Mouse (Mus musculus) embryonic facial prominence, embryonic 11.5 days (tissue): ENCODE results near the gene Hadh. TPM values are rescaled to one million over a fixed set of nuclear protein-coding genes. Genes with fewer than 3 reads are reported as not detected.

Experiments used
- ATAC-seq: fragments of 200-750 bp; cut with Nextera tagmentation; replicated peaks from 2 replicates; pipeline ENCODE4 v1.8.0; 2017; ENCODE audit warnings: low read depth; ENCODE audit not compliant: insufficient number of reproducible peaks, low FRiP score, low TSS enrichment
- DNase-seq: peaks from one replicate; pipeline ENCODE4 v3.0.0-alpha.2; 2015; ENCODE audit warnings: low spot score
- H3K27ac ChIP-seq: fragments of 300-500 bp; sonication (generic); replicated peaks from 2 replicates; pipeline ENCODE4 v1.5.1; 2014; ENCODE audit warnings: mild to moderate bottlenecking, low read depth, low read length, control low read depth
- H3K27me3 ChIP-seq: fragments of 300-500 bp; sonication (generic); 2 replicates; pipeline ENCODE4 v1.6.1; 2014; ENCODE audit warnings: mild to moderate bottlenecking, low read length, moderate library complexity, mixed read lengths; ENCODE audit not compliant: control insufficient read depth, insufficient read depth
- H3K36me3 ChIP-seq: fragments of 300-500 bp; sonication (generic); replicated peaks from 2 replicates; pipeline ENCODE4 v1.6.1; 2014; ENCODE audit warnings: low read depth, mild to moderate bottlenecking, low read length, moderate library complexity, mixed read lengths; ENCODE audit not compliant: control insufficient read depth, insufficient read depth
- H3K4me1 ChIP-seq: fragments of 300-500 bp; sonication (generic); 2 replicates; pipeline ENCODE4 v1.6.1; 2014; ENCODE audit warnings: low read length, mixed read lengths; ENCODE audit not compliant: control insufficient read depth, insufficient read depth
- H3K4me2 ChIP-seq: fragments of 300-500 bp; sonication (generic); 2 replicates; pipeline ENCODE4 v1.6.1; 2014; ENCODE audit warnings: low read depth, mild to moderate bottlenecking, control low read depth, low read length, moderate library complexity
- H3K4me3 ChIP-seq: fragments of 300-500 bp; sonication (generic); 2 replicates; pipeline ENCODE4 v1.5.1; 2014; ENCODE audit warnings: low read depth, low read length, control low read depth
- H3K9ac ChIP-seq: fragments of 300-500 bp; sonication (generic); replicated peaks from 2 replicates; pipeline ENCODE4 v1.6.1; 2014; ENCODE audit warnings: mild to moderate bottlenecking, control low read depth, low read length
- H3K9me3 ChIP-seq: fragments of 300-500 bp; sonication (generic); replicated peaks from 2 replicates; pipeline ENCODE4 v1.6.1; 2016; ENCODE audit warnings: mild to moderate bottlenecking, low read length, inconsistent platforms, mixed read lengths; ENCODE audit not compliant: control insufficient read depth
- WGBS: fragments of 180-500 bp; shearing (Covaris S2); extraction: QIAGEN DNeasy Blood & Tissue Kit; methylation state at CpG from one replicate; pipeline ENCODE4 v1.1.7; 2014; 5-methylcytosine and 5-hydroxymethylcytosine counted together
- polyA plus RNA-seq: library from polyadenylated mRNA; unstranded; fragments of >200 nt; fragmentation: Nextera tagmentation; extraction: Ambion mirVana; gene quantifications from 2 replicates; pipeline ENCODE4 v1.2.1, GENCODE M21; 2014

Gene Hadh
- polyA plus RNA-seq, result 107 and 116 TPM in 2 replicates

GRCm38 (mm10) chr3:131271559-131272373 lies at the start of gene Hadh:
Hadh (minus strand) TSS chr3:131272101.
- H3K27ac ChIP-seq, result peak within 1 kb of the TSS; percentile 43; the same call in 1 of the 2 replicates
- ATAC-seq, result peak; percentile 92

GRCm38 (mm10) chr3:131320184-131320583 lies 48.3 kb upstream of the Hadh start:
- Histone ChIP-seq H3K9me3 (no peaks in the 10 kb centered on the region), H3K4me3 (no peak overlapping the region), H3K27ac (no peak overlapping the region), H3K9ac (no peak overlapping the region), H3K36me3 (no peaks in the 10 kb centered on the region), H3K27me3 (no peaks in the 10 kb centered on the region), H3K4me1 (no peaks in the 10 kb centered on the region), H3K4me2 (no peak overlapping the region)
- ATAC-seq (no peak), DNase-seq (peak; percentile 88)
- 5% methylated on average over 3 of the region's 3 CpGs for WGBS

More at GRCm38 (mm10) chr3:131271559-131272373, at the start of gene Hadh:
- Histone ChIP-seq H3K36me3 (no peaks in the 10 kb centered on the region), H3K27me3 (no peaks in the 10 kb centered on the region), H3K9ac (peak within 1 kb of the TSS; percentile 70), H3K9me3 (no peaks in the 10 kb centered on the region), H3K4me2 (peak within 1 kb of the TSS; percentile 69), H3K4me3 (peak within 1 kb of the TSS; percentile 69), H3K4me1 (no peaks in the 10 kb centered on the region)
- under 1% methylated on average over 51 of the region's 54 CpGs for WGBS
- peak; percentile 92 for DNase-seq

- WGBS, result 53% methylated on average over 2 of the region's 2 CpGs
- no peaks in the 10 kb centered on the region for H3K36me3 ChIP-seq
- DNase-seq (no peak), ATAC-seq (no peak)
- H3K4me1 ChIP-seq, result no peaks in the 10 kb centered on the region
- H3K4me2 ChIP-seq, result no peak overlapping the region
- H3K4me3 ChIP-seq, result no peak overlapping the region
- no peaks in the 10 kb centered on the region for H3K9me3 ChIP-seq
- H3K27me3 ChIP-seq, result no peaks in the 10 kb centered on the region
- H3K9ac ChIP-seq, result no peak overlapping the region
- no peak overlapping the region for H3K27ac ChIP-seq
Measured at GRCm38 (mm10) chr3:131318211-131318610, 46.3 kb upstream of the Hadh start.

- DNase-seq, result no peak
- H3K9ac ChIP-seq, result no peak overlapping the region
- no peaks in the 10 kb centered on the region for H3K27me3 ChIP-seq
- ATAC-seq, result no peak
- H3K4me2 ChIP-seq, result no peak overlapping the region
- no peak overlapping the region for H3K27ac ChIP-seq
- no peaks in the 10 kb centered on the region for H3K36me3 ChIP-seq
- H3K4me1 ChIP-seq, result no peaks in the 10 kb centered on the region
- WGBS, result 67% methylated on average over 1 of the region's 1 CpGs
- no peaks in the 10 kb centered on the region for H3K9me3 ChIP-seq
- no peak overlapping the region for H3K4me3 ChIP-seq
Measured at GRCm38 (mm10) chr3:131317126-131317525, 45.2 kb upstream of the Hadh start.

- Histone ChIP-seq H3K4me3 (no peak overlapping the region), H3K4me1 (no peaks in the 10 kb centered on the region), H3K27me3 (no peaks in the 10 kb centered on the region), H3K4me2 (no peak overlapping the region), H3K9ac (no peak overlapping the region), H3K36me3 (no peaks in the 10 kb centered on the region), H3K27ac (no peak overlapping the region), H3K9me3 (no peaks in the 10 kb centered on the region)
- ATAC-seq, result 0 out of 2 replicates have a peak, but pooled peaks have one; percentile 34
- DNase-seq, result no peak
- WGBS, result 38% methylated on average over 4 of the region's 4 CpGs
Measured at GRCm38 (mm10) chr3:131315957-131316510, 44.1 kb upstream of the Hadh start.

GRCm38 (mm10) chr3:131312340-131312739 lies 40.4 kb upstream of the Hadh start:
- Histone ChIP-seq H3K36me3 (no peaks in the 10 kb centered on the region), H3K9me3 (no peaks in the 10 kb centered on the region), H3K4me2 (no peak overlapping the region), H3K27me3 (no peaks in the 10 kb centered on the region), H3K4me1 (no peaks in the 10 kb centered on the region), H3K4me3 (no peak overlapping the region), H3K27ac (no peak overlapping the region), H3K9ac (no peak overlapping the region)
- DNase-seq (no peak), ATAC-seq (no peak)
- 87% methylated on average over 9 of the region's 9 CpGs for WGBS

GRCm38 (mm10) chr3:131310572-131310971 lies 38.7 kb upstream of the Hadh start:
- Histone ChIP-seq H3K4me1 (no peaks in the 10 kb centered on the region), H3K4me3 (no peak overlapping the region), H3K9me3 (no peaks in the 10 kb centered on the region), H3K9ac (no peak overlapping the region), H3K27me3 (no peaks in the 10 kb centered on the region), H3K27ac (no peak overlapping the region), H3K36me3 (no peaks in the 10 kb centered on the region), H3K4me2 (no peak overlapping the region)
- WGBS, result 83% methylated on average over 4 of the region's 4 CpGs
- ATAC-seq (no peak), DNase-seq (no peak)

GRCm38 (mm10) chr3:131307811-131308210 lies 35.9 kb upstream of the Hadh start:
- no peaks in the 10 kb centered on the region for H3K27me3 ChIP-seq
- no peak overlapping the region for H3K27ac ChIP-seq
- ATAC-seq, result no peak
- no peak overlapping the region for H3K4me3 ChIP-seq
- no peaks in the 10 kb centered on the region for H3K9me3 ChIP-seq
- no peak overlapping the region for H3K4me2 ChIP-seq
- DNase-seq, result no peak
- no peaks in the 10 kb centered on the region for H3K36me3 ChIP-seq
- H3K4me1 ChIP-seq, result no peaks in the 10 kb centered on the region
- 89% methylated on average over 3 of the region's 3 CpGs for WGBS
- no peak overlapping the region for H3K9ac ChIP-seq
